Mouse (Mus musculus): Measurements from ENCODE around the gene Samhd1. TPM values are rescaled to one million over a fixed set of nuclear protein-coding genes. Genes with fewer than 3 reads are reported as not detected.

Samhd1 gene
- 14.9 and 16.3 TPM in 2 replicates for polyA plus RNA-seq (2015; fragmentation: Nextera tagmentation; extraction: Ambion mirVana)

DNA sequence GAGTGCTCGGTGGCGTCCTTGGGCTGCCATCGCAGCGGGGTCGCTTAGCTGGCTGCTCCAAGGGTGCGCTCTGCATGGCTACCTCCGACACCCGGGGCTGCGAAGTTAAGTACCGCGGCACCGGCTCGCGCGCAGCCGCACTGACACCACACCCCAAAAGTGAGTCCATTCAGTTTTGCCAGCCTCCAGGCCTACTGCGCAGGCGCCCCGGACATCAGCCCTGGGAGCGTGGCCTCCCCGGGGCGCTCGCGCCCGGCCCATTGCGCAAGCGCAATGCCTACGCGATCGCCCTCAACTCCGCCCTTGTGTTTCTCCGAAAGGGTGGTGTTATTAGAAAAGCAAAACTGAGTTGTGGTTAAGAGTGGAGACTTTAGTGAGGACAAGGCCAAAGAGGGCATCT lies at the start of gene Samhd1:
TSS of gene Samhd1 (minus strand) at position 252 of the 400 bp plus-strand sequence.
- peak; percentile 97 for ATAC-seq (ENCODE audit: low read depth)
- Histone ChIP-seq H3K9me3 (replicated peaks; ENCODE audit: control insufficient read depth, low read length) (no peaks in the 10 kb centered on the region), H3K4me1 (ENCODE audit: control insufficient read depth, low read depth, low read length) (peaks cover 28% of the 10 kb centered on the region)

GRCm38 (mm10) chr2:157178167-157178566 lies 43.1 kb upstream of the Samhd1 start:
- Histone ChIP-seq H3K36me3 (ENCODE audit: control insufficient read depth, insufficient read depth) (peaks cover 46% of the 10 kb centered on the region), H3K4me3 (ENCODE audit: low read depth, low read length) (no peak overlapping the region), H3K4me2 (ENCODE audit: low read depth, low read length) (no peak overlapping the region), H3K9me3 (replicated peaks; ENCODE audit: control insufficient read depth, low read length) (no peaks in the 10 kb centered on the region), H3K27me3 (ENCODE audit: control insufficient read depth, insufficient read depth, low read depth, low read length) (no peaks in the 10 kb centered on the region), H3K4me1 (ENCODE audit: control insufficient read depth, low read depth, low read length) (no peaks in the 10 kb centered on the region; the same call in 1 of the 2 replicates), H3K27ac (ENCODE audit: low read length) (no peak overlapping the region), H3K9ac (ENCODE audit: low read depth, low read length) (no peak overlapping the region)
- ATAC-seq (ENCODE audit: low read depth) = no peak
- WGBS (ENCODE audit: insufficient replicate concordance) = 82% methylated on average over 6 of the region's 6 CpGs

More for the DNA sequence above, at the start of gene Samhd1:
- no peaks in the 10 kb centered on the region for H3K36me3 ChIP-seq (ENCODE audit: control insufficient read depth, insufficient read depth)
- peak within 1 kb of the TSS; percentile 89 for H3K27ac ChIP-seq (ENCODE audit: low read length)
- H3K4me3 ChIP-seq (ENCODE audit: low read depth, low read length) = peak within 1 kb of the TSS; percentile 87
- under 1% methylated on average over 32 of the region's 32 CpGs for WGBS (ENCODE audit: insufficient replicate concordance)
- H3K9ac ChIP-seq (ENCODE audit: low read depth, low read length) = peak within 1 kb of the TSS; percentile 83
- H3K4me2 ChIP-seq (ENCODE audit: low read depth, low read length) = peak within 1 kb of the TSS; percentile 97
- H3K27me3 ChIP-seq (ENCODE audit: control insufficient read depth, insufficient read depth, low read depth, low read length) = no peaks in the 10 kb centered on the region

DNA sequence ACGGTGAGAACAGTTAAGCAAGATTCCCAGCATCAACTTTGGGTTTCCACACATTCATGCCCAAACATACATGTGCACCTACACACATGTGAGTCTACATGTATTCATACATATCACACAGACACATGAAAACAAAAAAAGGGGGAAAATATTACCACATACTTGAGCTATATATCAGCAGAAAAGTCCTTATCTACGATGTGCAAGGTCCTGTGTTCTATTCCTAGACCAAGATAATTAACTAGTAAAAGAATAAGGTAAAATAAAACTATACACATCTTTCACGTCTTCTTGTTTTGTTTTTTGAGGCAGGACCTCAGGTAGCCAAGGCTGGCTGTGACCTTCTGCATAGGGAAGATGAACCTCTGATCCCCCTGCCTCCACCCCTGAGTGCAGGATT lies 41.2 kb upstream of the Samhd1 start:
- Histone ChIP-seq H3K9me3 (replicated peaks; ENCODE audit: control insufficient read depth, low read length) (no peaks in the 10 kb centered on the region), H3K27me3 (ENCODE audit: control insufficient read depth, insufficient read depth, low read depth, low read length) (no peaks in the 10 kb centered on the region), H3K4me2 (ENCODE audit: low read depth, low read length) (no peak overlapping the region), H3K9ac (ENCODE audit: low read depth, low read length) (no peak overlapping the region), H3K4me3 (ENCODE audit: low read depth, low read length) (no peak overlapping the region), H3K27ac (ENCODE audit: low read length) (no peak overlapping the region), H3K4me1 (ENCODE audit: control insufficient read depth, low read depth, low read length) (no peaks in the 10 kb centered on the region; the same call in 1 of the 2 replicates), H3K36me3 (ENCODE audit: control insufficient read depth, insufficient read depth) (peaks cover 43% of the 10 kb centered on the region)
- ATAC-seq (ENCODE audit: low read depth) = no peak
- WGBS (ENCODE audit: insufficient replicate concordance) = 68% methylated on average over 3 of the region's 3 CpGs

- Histone ChIP-seq H3K9ac (ENCODE audit: low read depth, low read length) (no peak overlapping the region), H3K4me1 (ENCODE audit: control insufficient read depth, low read depth, low read length) (no peaks in the 10 kb centered on the region; the same call in 1 of the 2 replicates), H3K4me2 (ENCODE audit: low read depth, low read length) (no peak overlapping the region), H3K9me3 (replicated peaks; ENCODE audit: control insufficient read depth, low read length) (no peaks in the 10 kb centered on the region), H3K27ac (ENCODE audit: low read length) (no peak overlapping the region), H3K36me3 (ENCODE audit: control insufficient read depth, insufficient read depth) (peaks cover 51% of the 10 kb centered on the region), H3K27me3 (ENCODE audit: control insufficient read depth, insufficient read depth, low read depth, low read length) (no peaks in the 10 kb centered on the region), H3K4me3 (ENCODE audit: low read depth, low read length) (no peak overlapping the region)
- 84% methylated on average over 5 of the region's 5 CpGs for WGBS (ENCODE audit: insufficient replicate concordance)
- no peak for ATAC-seq (ENCODE audit: low read depth)
Measured at GRCm38 (mm10) chr2:157174416-157174815, 39.4 kb upstream of the Samhd1 start.

GRCm38 (mm10) chr2:157173555-157173954 lies 38.5 kb upstream of the Samhd1 start:
- no peaks in the 10 kb centered on the region for H3K9me3 ChIP-seq (replicated peaks; ENCODE audit: control insufficient read depth, low read length)
- no peak overlapping the region for H3K4me2 ChIP-seq (ENCODE audit: low read depth, low read length)
- no peak overlapping the region for H3K9ac ChIP-seq (ENCODE audit: low read depth, low read length)
- ATAC-seq (ENCODE audit: low read depth) = no peak
- H3K27me3 ChIP-seq (ENCODE audit: control insufficient read depth, insufficient read depth, low read depth, low read length) = no peaks in the 10 kb centered on the region
- H3K36me3 ChIP-seq (ENCODE audit: control insufficient read depth, insufficient read depth) = peaks cover 55% of the 10 kb centered on the region
- WGBS (ENCODE audit: insufficient replicate concordance) = 86% methylated on average over 6 of the region's 6 CpGs
- H3K4me1 ChIP-seq (ENCODE audit: control insufficient read depth, low read depth, low read length) = no peaks in the 10 kb centered on the region; the same call in 1 of the 2 replicates
- H3K27ac ChIP-seq (ENCODE audit: low read length) = no peak overlapping the region
- no peak overlapping the region for H3K4me3 ChIP-seq (ENCODE audit: low read depth, low read length)

GRCm38 (mm10) chr2:157172984-157173383 lies 37.9 kb upstream of the Samhd1 start:
- no peak overlapping the region for H3K27ac ChIP-seq (ENCODE audit: low read length)
- WGBS (ENCODE audit: insufficient replicate concordance) = 93% methylated on average over 6 of the region's 6 CpGs
- ATAC-seq (ENCODE audit: low read depth) = no peak
- H3K4me2 ChIP-seq (ENCODE audit: low read depth, low read length) = no peak overlapping the region
- no peaks in the 10 kb centered on the region for H3K27me3 ChIP-seq (ENCODE audit: control insufficient read depth, insufficient read depth, low read depth, low read length)
- H3K4me1 ChIP-seq (ENCODE audit: control insufficient read depth, low read depth, low read length) = no peaks in the 10 kb centered on the region; the same call in 1 of the 2 replicates
- H3K36me3 ChIP-seq (ENCODE audit: control insufficient read depth, insufficient read depth) = peaks cover 58% of the 10 kb centered on the region
- H3K4me3 ChIP-seq (ENCODE audit: low read depth, low read length) = no peak overlapping the region
- H3K9me3 ChIP-seq (replicated peaks; ENCODE audit: control insufficient read depth, low read length) = no peaks in the 10 kb centered on the region
- H3K9ac ChIP-seq (ENCODE audit: low read depth, low read length) = no peak overlapping the region

DNA sequence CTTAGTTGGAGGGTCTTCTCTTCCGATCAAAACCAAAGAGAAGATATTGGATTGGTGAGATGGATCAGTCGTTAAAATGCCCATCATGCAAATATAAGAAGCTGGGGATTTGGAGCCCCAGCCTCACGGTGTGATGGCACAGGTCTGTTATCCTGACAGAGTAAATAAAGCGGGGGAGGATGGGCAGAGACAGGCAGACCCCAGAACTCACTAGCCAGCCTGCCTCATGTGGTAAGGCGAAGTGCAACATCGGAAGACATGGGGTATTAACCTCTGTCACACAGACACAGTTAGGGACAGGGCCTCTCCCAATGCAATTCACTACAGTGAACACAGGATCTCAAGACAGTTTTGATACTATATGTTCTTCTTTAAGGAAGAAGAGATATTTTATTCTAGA lies 35.6 kb upstream of the Samhd1 start:
- no peak for ATAC-seq (ENCODE audit: low read depth)

GRCm38 (mm10) chr2:157170166-157170565 lies 35.1 kb upstream of the Samhd1 start:
- Histone ChIP-seq H3K4me1 (ENCODE audit: control insufficient read depth, low read depth, low read length) (no peaks in the 10 kb centered on the region), H3K4me2 (ENCODE audit: low read depth, low read length) (no peak overlapping the region), H3K4me3 (ENCODE audit: low read depth, low read length) (no peak overlapping the region), H3K9ac (ENCODE audit: low read depth, low read length) (no peak overlapping the region), H3K27ac (ENCODE audit: low read length) (no peak overlapping the region), H3K27me3 (ENCODE audit: control insufficient read depth, insufficient read depth, low read depth, low read length) (no peaks in the 10 kb centered on the region), H3K36me3 (ENCODE audit: control insufficient read depth, insufficient read depth) (peaks cover 55% of the 10 kb centered on the region), H3K9me3 (replicated peaks; ENCODE audit: control insufficient read depth, low read length) (no peaks in the 10 kb centered on the region)
- 74% methylated on average over 5 of the region's 5 CpGs for WGBS (ENCODE audit: insufficient replicate concordance)
- ATAC-seq (ENCODE audit: low read depth) = no peak

More for the DNA sequence above, 35.6 kb upstream of the Samhd1 start:
- H3K27me3 ChIP-seq (ENCODE audit: control insufficient read depth, insufficient read depth, low read depth, low read length) = no peaks in the 10 kb centered on the region
- H3K4me2 ChIP-seq (ENCODE audit: low read depth, low read length) = no peak overlapping the region
- no peak overlapping the region for H3K4me3 ChIP-seq (ENCODE audit: low read depth, low read length)
- 71% methylated on average over 6 of the region's 6 CpGs for WGBS (ENCODE audit: insufficient replicate concordance)
- no peaks in the 10 kb centered on the region for H3K4me1 ChIP-seq (ENCODE audit: control insufficient read depth, low read depth, low read length)
- no peak overlapping the region for H3K27ac ChIP-seq (ENCODE audit: low read length)
- no peak overlapping the region for H3K9ac ChIP-seq (ENCODE audit: low read depth, low read length)
- H3K36me3 ChIP-seq (ENCODE audit: control insufficient read depth, insufficient read depth) = peaks cover 59% of the 10 kb centered on the region
- no peaks in the 10 kb centered on the region for H3K9me3 ChIP-seq (replicated peaks; ENCODE audit: control insufficient read depth, low read length)

DNA sequence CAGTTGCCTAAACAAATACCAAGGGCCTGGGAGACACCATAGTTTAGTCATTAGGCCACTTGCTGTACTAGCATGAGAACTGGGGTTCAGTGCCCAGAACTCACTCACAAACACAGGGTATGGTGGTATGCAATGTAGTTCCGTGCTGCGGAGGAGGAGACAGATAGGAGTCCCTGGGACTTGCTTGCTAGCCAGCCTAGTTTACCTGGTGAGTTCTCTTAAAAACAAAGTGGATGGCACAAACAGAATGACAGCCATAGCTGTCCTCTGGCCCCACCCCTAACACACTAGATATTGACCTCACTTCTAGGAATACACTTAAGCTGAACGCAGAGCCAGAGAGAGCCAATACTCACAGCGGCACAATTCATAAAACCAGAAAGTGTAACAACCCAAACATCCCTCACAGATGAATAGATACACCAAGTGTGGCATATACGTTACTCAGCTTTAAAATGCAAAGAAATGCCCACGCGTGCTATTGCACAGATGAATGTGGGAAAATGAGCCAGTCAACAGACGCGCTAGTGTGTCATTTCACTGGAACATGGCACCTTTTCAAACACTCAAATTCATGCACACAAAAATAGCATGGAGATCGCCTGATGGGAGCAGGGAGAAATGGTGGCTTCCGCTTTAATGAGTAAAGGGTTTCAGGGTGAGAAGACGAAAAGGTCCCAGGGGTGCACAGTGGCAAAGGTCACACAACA lies 31.5 kb upstream of the Samhd1 start:
- no peak for ATAC-seq (ENCODE audit: low read depth)
- Histone ChIP-seq H3K9me3 (replicated peaks; ENCODE audit: control insufficient read depth, low read length) (no peaks in the 10 kb centered on the region), H3K27me3 (ENCODE audit: control insufficient read depth, insufficient read depth, low read depth, low read length) (no peaks in the 10 kb centered on the region), H3K4me1 (ENCODE audit: control insufficient read depth, low read depth, low read length) (no peaks in the 10 kb centered on the region), H3K36me3 (ENCODE audit: control insufficient read depth, insufficient read depth) (peaks cover 57% of the 10 kb centered on the region), H3K9ac (ENCODE audit: low read depth, low read length) (no peak overlapping the region), H3K4me2 (ENCODE audit: low read depth, low read length) (no peak overlapping the region), H3K4me3 (ENCODE audit: low read depth, low read length) (no peak overlapping the region), H3K27ac (ENCODE audit: low read length) (no peak overlapping the region)
- WGBS (ENCODE audit: insufficient replicate concordance) = 92% methylated on average over 12 of the region's 12 CpGs
